Mouse (Mus musculus): ENCODE data around the gene Pa2g4.

The Pa2g4 gene

GRCm38 (mm10) chr10:128538340-128538870 lies 27.4 kb downstream of the Pa2g4 start:
- CTCF ChIA-PET: no interaction called here

- CTCF ChIA-PET: no interaction called here
Observed at GRCm38 (mm10) chr10:128536266-128536940, 29.4 kb downstream of the Pa2g4 start.

- CTCF ChIA-PET: interaction anchor here (0.6 to 1.1 kb wide), 3 partner anchors 9 to 18 kb away, joined by 3 read pairs; no protein-coding TSS in a partner anchor
Observed at GRCm38 (mm10) chr10:128535624-128536265, 30.0 kb downstream of the Pa2g4 start.

GRCm38 (mm10) chr10:128535206-128535605 lies 30.6 kb downstream of the Pa2g4 start:
- CTCF ChIA-PET: interaction anchor here (0.6 to 1.1 kb wide), 3 partner anchors 9 to 17 kb away, joined by 3 read pairs; no protein-coding TSS in a partner anchor

- CTCF ChIA-PET: interaction anchor here (0.7 to 1.1 kb wide), 2 partner anchors 9 to 349 kb away, joined by 3 to 6 read pairs; no protein-coding TSS in a partner anchor
Observed at GRCm38 (mm10) chr10:128526366-128527356, 39.1 kb downstream of the Pa2g4 start.

- CTCF ChIA-PET: interaction anchor here (0.9 to 1.6 kb wide), 3 partner anchors 9 to 27 kb away, joined by 3 read pairs; partner anchors contain the start of gene Myl6b
Observed at GRCm38 (mm10) chr10:128525671-128526308, 40.0 kb downstream of the Pa2g4 start, which contains the start of gene Esyt1. Gene Esyt1, minus strand, starts transcription at chr10:128525871.

GRCm38 (mm10) chr10:128524732-128525662 lies 40.8 kb downstream of the Pa2g4 start:
- CTCF ChIA-PET: interaction anchor here (0.6 to 1.6 kb wide), 3 partner anchors 10 to 27 kb away, joined by 3 read pairs; partner anchors contain the start of gene Myl6b

- CTCF ChIA-PET: interaction anchor here (0.6 to 1.6 kb wide), 3 partner anchors 11 to 95 kb away, joined by 3 read pairs; no protein-coding TSS in a partner anchor
Observed at GRCm38 (mm10) chr10:128524111-128524731, 41.6 kb downstream of the Pa2g4 start.

- CTCF ChIA-PET: no interaction called here
Observed at GRCm38 (mm10) chr10:128522351-128522750, 43.4 kb downstream of the Pa2g4 start.

GRCm38 (mm10) chr10:128520591-128520990 lies 45.2 kb downstream of the Pa2g4 start:
- CTCF ChIA-PET: interaction anchor here (0.9 kb wide), 1 partner anchor 53 kb away, joined by 3 read pairs; no protein-coding TSS in a partner anchor

GRCm38 (mm10) chr10:128518833-128519232 lies 47.0 kb downstream of the Pa2g4 start:
- CTCF ChIA-PET: interaction anchor here (1.3 kb wide), 1 partner anchor 28 kb away, joined by 3 read pairs; no protein-coding TSS in a partner anchor

GRCm38 (mm10) chr10:128516677-128517076 lies 49.1 kb downstream of the Pa2g4 start:
- CTCF ChIA-PET: no interaction called here

- CTCF ChIA-PET: no interaction called here
Observed at GRCm38 (mm10) chr10:128516029-128516428, 49.8 kb downstream of the Pa2g4 start.

GRCm38 (mm10) chr10:128515044-128515443 lies 50.7 kb downstream of the Pa2g4 start:
- CTCF ChIA-PET: interaction anchor here (0.6 kb wide), 1 partner anchor 47 kb away, joined by 3 read pairs; no protein-coding TSS in a partner anchor

GRCm38 (mm10) chr10:128511761-128512160 lies 54.0 kb downstream of the Pa2g4 start:
- CTCF ChIA-PET: interaction anchor here (0.5 kb wide), 1 partner anchor 157 kb away, joined by 5 read pairs; no protein-coding TSS in a partner anchor

GRCm38 (mm10) chr10:128511189-128511588 lies 54.6 kb downstream of the Pa2g4 start:
- CTCF ChIA-PET: no interaction called here

GRCm38 (mm10) chr10:128510301-128510700 lies 55.5 kb downstream of the Pa2g4 start:
- CTCF ChIA-PET: no interaction called here

- CTCF ChIA-PET: no interaction called here
Observed at GRCm38 (mm10) chr10:128509831-128510230, 56.0 kb downstream of the Pa2g4 start.

GRCm38 (mm10) chr10:128509203-128509602 lies 56.6 kb downstream of the Pa2g4 start:
- CTCF ChIA-PET: interaction anchor here (0.5 kb wide), 1 partner anchor 9 kb away, joined by 7 read pairs; no protein-coding TSS in a partner anchor
